Mouse (Mus musculus) retina, adult 2 months (tissue): ENCODE data around the gene Marco.

Source experiments
- DNase-seq: peaks from one replicate; pipeline ENCODE4 v3.0.0-alpha.2; 2012; ENCODE audit warnings: low read depth, low spot score

Marco gene

DNA sequence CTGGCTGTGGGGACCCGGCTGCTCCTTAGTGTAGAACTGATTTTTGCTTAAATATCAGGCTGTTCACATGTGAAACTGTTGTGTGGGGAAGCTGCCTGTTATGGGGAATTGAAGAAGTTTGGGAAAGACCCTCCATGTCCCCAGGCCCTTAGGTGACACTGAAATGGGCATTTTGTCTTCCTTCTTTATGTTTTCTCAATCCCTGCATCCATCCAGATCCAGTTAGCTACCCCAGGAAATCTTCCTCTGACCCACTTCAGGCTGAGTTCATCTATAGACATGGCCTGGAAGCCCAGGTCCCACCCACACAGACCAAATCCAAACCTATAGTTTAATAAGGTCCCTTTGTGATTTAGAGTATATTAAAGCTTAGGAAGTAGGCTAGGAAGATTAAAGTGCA is at the start of gene Marco:
Marco (minus strand) TSS at position 101 of the 400 bp plus-strand sequence.
- no peak for DNase-seq

DNA sequence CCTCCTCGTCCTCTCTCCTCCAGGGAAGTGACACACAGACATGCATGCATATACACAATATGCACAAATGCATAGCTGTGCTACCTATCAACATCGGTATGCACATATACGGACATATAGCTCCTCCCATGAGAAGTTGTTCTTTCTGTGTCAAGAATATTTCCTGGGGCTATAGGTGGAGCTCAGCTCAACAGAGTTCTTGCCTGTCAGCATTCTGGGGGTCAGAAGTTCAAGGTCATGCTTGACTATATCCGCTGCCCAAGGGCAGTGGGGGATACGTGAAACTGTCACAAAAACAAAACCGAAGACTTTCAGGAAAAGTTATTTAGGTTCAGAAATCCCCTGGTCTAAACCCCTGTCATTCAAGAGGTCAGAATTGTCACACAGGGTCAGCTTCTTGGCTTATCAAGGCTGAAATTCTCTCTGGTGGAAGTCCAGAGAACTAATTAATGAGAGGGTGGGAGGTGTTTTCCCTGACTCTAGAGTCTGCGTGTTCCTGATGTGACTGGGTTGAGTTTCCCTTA is 34.7 kb upstream of the Marco start:
- no peak for DNase-seq

- no peak for DNase-seq
These were observed 32.2 kb upstream of the Marco start for GRCm38 (mm10) chr1:120536998-120537397.

DNA sequence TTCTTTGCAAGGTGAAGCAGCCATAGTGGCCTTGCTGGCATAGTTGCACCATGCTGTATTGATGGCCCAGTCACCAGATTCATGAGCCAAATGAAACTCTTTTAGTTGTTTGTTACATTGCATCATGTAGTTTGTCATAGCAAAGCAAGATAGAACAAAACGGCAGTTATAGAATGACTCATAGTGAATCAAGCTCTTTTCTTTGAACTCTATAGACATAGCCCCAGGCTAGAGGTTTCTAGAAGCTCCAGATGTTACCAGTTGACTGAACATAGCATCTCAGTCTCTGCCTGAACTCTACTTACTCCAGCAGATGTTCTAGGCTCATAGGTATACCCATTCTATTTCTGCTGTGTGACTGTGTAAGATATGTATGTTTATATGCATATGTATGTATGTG is 31.1 kb upstream of the Marco start:
- no peak for DNase-seq

DNA sequence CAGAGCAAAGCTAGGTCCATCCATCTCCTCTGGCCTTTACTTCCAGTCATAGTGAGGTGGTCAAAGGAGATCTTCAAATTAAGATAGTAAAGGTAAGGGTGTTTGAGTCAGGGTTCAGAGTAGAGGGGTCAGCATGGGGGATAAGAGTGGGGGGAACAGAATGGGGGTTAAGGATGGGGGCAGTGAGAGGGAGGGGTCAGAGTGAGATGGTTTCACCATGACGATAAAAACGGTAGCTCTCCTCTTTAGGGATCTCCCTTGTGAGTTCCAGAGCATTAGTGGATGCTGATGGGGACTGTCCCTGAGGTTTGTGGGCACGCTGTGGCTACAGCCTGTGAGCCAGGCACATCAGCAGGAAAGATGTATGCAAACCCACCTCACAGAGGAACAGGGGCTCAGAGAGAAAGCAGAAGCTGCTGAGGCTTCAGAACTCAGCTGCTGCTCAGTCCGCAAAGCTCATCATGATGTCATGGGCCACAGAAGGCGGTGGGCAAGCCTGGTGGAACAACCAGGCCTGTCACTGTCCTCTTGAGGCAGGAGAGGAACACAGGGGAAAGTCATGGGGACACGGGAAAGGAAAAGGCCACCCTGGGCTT is 27.6 kb upstream of the Marco start:
- no peak for DNase-seq

GRCm38 (mm10) chr1:120531770-120532169 is 26.9 kb upstream of the Marco start:
- no peak for DNase-seq

GRCm38 (mm10) chr1:120529881-120530280 is 25.1 kb upstream of the Marco start:
- no peak for DNase-seq

DNA sequence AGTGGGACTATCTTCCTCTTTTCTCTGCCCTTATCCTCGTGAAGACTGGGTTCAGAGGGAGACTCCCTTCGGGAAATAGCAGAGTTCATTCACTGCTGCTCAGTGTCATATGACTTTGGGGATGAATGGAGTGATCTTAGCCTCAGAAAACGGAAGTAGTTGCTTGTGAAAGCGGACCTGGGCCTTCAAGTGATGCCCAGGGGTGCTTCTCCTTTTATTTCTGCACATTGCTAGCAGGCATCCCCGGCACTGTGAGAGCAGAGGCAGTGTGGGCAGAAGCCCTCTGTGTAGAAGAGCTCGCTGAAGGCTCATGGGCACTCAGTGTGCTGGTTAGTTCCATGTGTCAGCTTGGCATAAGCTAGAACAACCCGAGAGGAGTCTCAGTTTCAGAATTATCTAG is 12.8 kb upstream of the Marco start:
- no peak for DNase-seq

DNA sequence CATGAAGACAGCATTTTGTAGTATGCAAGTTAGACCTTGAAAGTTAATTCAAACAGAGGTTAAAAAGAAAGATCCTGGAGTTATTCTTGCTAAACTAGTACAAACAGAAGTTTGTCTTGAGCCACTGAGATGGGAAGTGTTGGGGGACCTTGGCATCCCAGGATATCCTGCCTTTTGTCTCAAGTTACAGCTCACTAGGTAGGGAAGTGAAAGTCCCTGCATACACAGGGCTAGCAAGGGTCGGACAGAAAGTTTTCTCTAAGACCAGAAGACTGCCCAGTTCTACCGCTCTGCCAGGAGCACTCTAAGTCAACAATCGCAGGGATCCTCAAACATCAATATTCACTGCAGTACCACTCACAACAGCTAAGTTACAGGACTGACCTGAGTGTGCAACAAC is 5.5 kb upstream of the Marco start:
- DNase-seq: no peak

- DNase-seq: no peak
These were observed 4.2 kb upstream of the Marco start for GRCm38 (mm10) chr1:120508976-120509375.

- no peak for DNase-seq
These were observed 646 bp downstream of the Marco start for GRCm38 (mm10) chr1:120504046-120504710.

GRCm38 (mm10) chr1:120501496-120501895 is 3.3 kb downstream of the Marco start:
- no peak for DNase-seq

- no peak for DNase-seq
These were observed 6.8 kb downstream of the Marco start for GRCm38 (mm10) chr1:120498036-120498435.

GRCm38 (mm10) chr1:120480937-120481336 is 23.9 kb downstream of the Marco start:
- no peak for DNase-seq

- no peak for DNase-seq
These were observed 30.0 kb downstream of the Marco start for GRCm38 (mm10) chr1:120474825-120475224.

DNA sequence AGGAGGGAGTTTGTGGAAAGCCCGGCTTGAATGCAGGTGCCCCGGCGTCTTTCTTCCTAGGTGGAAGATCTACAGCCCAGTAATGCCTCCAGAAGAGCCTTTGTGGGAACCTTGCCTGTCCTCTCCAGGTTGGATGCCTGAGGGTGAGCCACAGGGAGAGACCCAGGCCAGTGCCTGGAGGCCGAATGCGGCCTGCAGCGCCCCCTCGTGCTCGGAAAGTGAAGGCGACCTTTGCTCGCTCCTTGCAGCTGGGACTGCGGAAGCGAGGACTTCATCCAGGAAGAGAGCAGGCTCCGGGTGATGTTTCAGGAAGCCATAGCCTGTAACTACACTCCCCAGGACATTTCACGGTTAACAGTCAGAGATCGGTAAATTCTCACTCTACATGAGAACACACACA is 35.9 kb downstream of the Marco start:
- DNase-seq: no peak

GRCm38 (mm10) chr1:120467323-120467722 is 37.5 kb downstream of the Marco start:
- no peak for DNase-seq

- DNase-seq: no peak
These were observed 38.1 kb downstream of the Marco start for GRCm38 (mm10) chr1:120466751-120467150.

- DNase-seq: no peak
These were observed 45.8 kb downstream of the Marco start for GRCm38 (mm10) chr1:120459032-120459431.

DNA sequence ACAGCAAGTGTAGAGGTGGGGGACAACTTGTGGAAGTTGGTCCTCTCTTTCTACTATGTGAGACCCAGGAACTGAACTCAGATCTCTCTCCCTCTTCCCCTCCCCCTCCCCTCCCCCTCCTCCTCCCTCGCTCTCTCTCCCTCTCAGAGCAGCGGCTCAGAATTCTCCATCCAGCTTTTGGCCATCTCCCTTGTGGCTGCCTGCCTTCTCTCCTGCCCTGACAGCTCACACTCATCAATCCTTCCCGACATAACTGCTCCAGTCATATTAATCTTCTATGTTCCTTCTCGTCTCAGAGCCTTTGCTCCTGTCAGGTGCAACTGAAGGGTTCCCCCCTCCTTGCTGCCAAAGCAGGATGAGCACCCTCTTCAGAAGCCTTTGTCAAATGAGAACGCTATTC is 46.3 kb downstream of the Marco start:
- no peak for DNase-seq

- DNase-seq: no peak
These were observed 53.1 kb downstream of the Marco start for GRCm38 (mm10) chr1:120451486-120452270.

GRCm38 (mm10) chr1:120449662-120450061 is 55.2 kb downstream of the Marco start:
- no peak for DNase-seq

- DNase-seq: no peak
These were observed 61.6 kb downstream of the Marco start for GRCm38 (mm10) chr1:120443228-120443639.
